In genomic region chr9:35523541-35523940, GRCm38 (mm10) we compare ENCODE assay signal across 8 mouse cellular contexts. TPM values are rescaled to one million over a fixed set of nuclear protein-coding genes. Genes with fewer than 3 reads are reported as not detected.
DNase-seq lines count a peak whose midpoint lies in the region; ATAC-seq lines count a peak whose summit lies in the region.

No protein-coding gene starts in this region.

- WGBS in forebrain, embryonic 13.5 days, result 6% methylated on average over 5 of the region's 5 CpGs
- WGBS in limb, embryonic 10.5 days, result 30% methylated on average over 5 of the region's 5 CpGs
- 17% methylated on average over 5 of the region's 5 CpGs for WGBS in neural tube, embryonic 15.5 days

- H3K4me3 ChIP-seq in forebrain, embryonic 13.5 days, result no peak overlapping the region
- no peak overlapping the region for H3K4me3 ChIP-seq in limb, embryonic 10.5 days
- H3K4me3 ChIP-seq in neural tube, embryonic 15.5 days (replicated peaks), result no peak overlapping the region

- peak overlapping the region; percentile 55 for H3K27ac ChIP-seq in forebrain, embryonic 13.5 days
- peak overlapping the region; percentile 54 for H3K27ac ChIP-seq in limb, embryonic 10.5 days
- H3K27ac ChIP-seq in neural tube, embryonic 15.5 days (replicated peaks), result peak overlapping the region; percentile 58

- no peaks in the 10 kb centered on the region for H3K36me3 ChIP-seq in forebrain, embryonic 13.5 days (ENCODE audit: poor library complexity, severe bottlenecking)
- H3K36me3 ChIP-seq in limb, embryonic 10.5 days, result no peaks in the 10 kb centered on the region
- H3K36me3 ChIP-seq in neural tube, embryonic 15.5 days, result no peaks in the 10 kb centered on the region

- H3K27me3 ChIP-seq in forebrain, embryonic 13.5 days, result no peaks in the 10 kb centered on the region; the same call in 1 of the 2 replicates
- H3K27me3 ChIP-seq in limb, embryonic 10.5 days (ENCODE audit: low read depth, poor library complexity, severe bottlenecking), result no peaks in the 10 kb centered on the region
- H3K27me3 ChIP-seq in neural tube, embryonic 15.5 days (replicated peaks), result no peaks in the 10 kb centered on the region

- ATAC-seq in forebrain, embryonic 13.5 days, result peak; percentile 93
- ATAC-seq in neural tube, embryonic 15.5 days (ENCODE audit: low FRiP score), result peak; percentile 78

- H3K4me2 ChIP-seq in forebrain, embryonic 13.5 days, result peak overlapping the region; percentile 28
- H3K4me2 ChIP-seq in neural tube, embryonic 15.5 days, result peak overlapping the region; percentile 20; the same call in 1 of the 2 replicates

- peak; percentile 79 for DNase-seq in Muller cell, postnatal 12 days (ENCODE audit: inconsistent ontology term)
- peak; percentile 25 for DNase-seq in cerebellum, adult 11 months
- DNase-seq in heart, postnatal 25 days (ENCODE audit: low spot score), result peak; percentile 53
- no peak for DNase-seq in limb, embryonic 10.5 days (ENCODE audit: low spot score)
- DNase-seq in kidney, postnatal 14 days, result no peak
- DNase-seq in c-Kit-positive CD71-positive TER-119-positive erythroid progenitor cells, embryonic 14.5 days (ENCODE audit: low spot score), result no peak

- H3K9me3 ChIP-seq in forebrain, embryonic 13.5 days (replicated peaks), result no peaks in the 10 kb centered on the region
- no peaks in the 10 kb centered on the region for H3K9me3 ChIP-seq in limb, embryonic 10.5 days (replicated peaks)
- no peaks in the 10 kb centered on the region for H3K9me3 ChIP-seq in neural tube, embryonic 15.5 days (replicated peaks)

- peaks cover 25% of the 10 kb centered on the region for H3K4me1 ChIP-seq in forebrain, embryonic 13.5 days
- H3K4me1 ChIP-seq in limb, embryonic 10.5 days, result peaks cover 42% of the 10 kb centered on the region
- peaks cover 12% of the 10 kb centered on the region for H3K4me1 ChIP-seq in neural tube, embryonic 15.5 days

- intact Hi-C loops in heart, postnatal 25 days (cut with DNase I), result loop anchor here (10.0 kb wide), 1 partner anchor 99 kb away; the partner anchor contains the start of gene Cdon

- no peak overlapping the region for H3K9ac ChIP-seq in forebrain, embryonic 13.5 days
- H3K9ac ChIP-seq in neural tube, embryonic 15.5 days (replicated peaks), result no peak overlapping the region

RNA-seq across cellular contexts. Expression of gene Gm1113, which starts 5.5 kb away (rescaled TPM):
- polyA plus RNA-seq in forebrain, embryonic 13.5 days (2015; fragmentation: Nextera tagmentation; extraction: Ambion mirVana), result not detected in 2 replicates
- total RNA-seq in heart, postnatal 25 days (2021), result not detected
- not detected in 2 replicates for polyA plus RNA-seq in limb, embryonic 10.5 days (2016; fragmentation: Nextera tagmentation; extraction: Ambion mirVana)
- not detected in 2 replicates for polyA plus RNA-seq in neural tube, embryonic 15.5 days (2015; fragmentation: Nextera tagmentation; extraction: Ambion mirVana)

RNA-seq across cellular contexts. Expression of gene Ddx25, which starts 34.8 kb away (rescaled TPM):
- polyA plus RNA-seq in forebrain, embryonic 13.5 days (2015; fragmentation: Nextera tagmentation; extraction: Ambion mirVana), result 13.2 and 14.9 TPM in 2 replicates
- not detected for total RNA-seq in heart, postnatal 25 days (2021)
- 4.9 and 6.0 TPM in 2 replicates for polyA plus RNA-seq in limb, embryonic 10.5 days (2016; fragmentation: Nextera tagmentation; extraction: Ambion mirVana)
- 25.6 and 30.2 TPM in 2 replicates for polyA plus RNA-seq in neural tube, embryonic 15.5 days (2015; fragmentation: Nextera tagmentation; extraction: Ambion mirVana)

RNA-seq across cellular contexts. Expression of gene Pus3, which starts 34.9 kb away (rescaled TPM):
- polyA plus RNA-seq in forebrain, embryonic 13.5 days (2015; fragmentation: Nextera tagmentation; extraction: Ambion mirVana), result 19.3 and 20.0 TPM in 2 replicates
- 1 to 10 TPM; 6.6 to 7.5 TPM for total RNA-seq in heart, postnatal 25 days (2021)
- 21.2 and 22.3 TPM in 2 replicates for polyA plus RNA-seq in limb, embryonic 10.5 days (2016; fragmentation: Nextera tagmentation; extraction: Ambion mirVana)
- 15.5 and 16.9 TPM in 2 replicates for polyA plus RNA-seq in neural tube, embryonic 15.5 days (2015; fragmentation: Nextera tagmentation; extraction: Ambion mirVana)

RNA-seq across cellular contexts. Expression of gene Pate2, which starts 46.5 kb away (rescaled TPM):
- 1.6 and 2.1 TPM in 2 replicates for polyA plus RNA-seq in forebrain, embryonic 13.5 days (2015; fragmentation: Nextera tagmentation; extraction: Ambion mirVana)
- not detected for total RNA-seq in heart, postnatal 25 days (2021)
- polyA plus RNA-seq in limb, embryonic 10.5 days (2016; fragmentation: Nextera tagmentation; extraction: Ambion mirVana), result 1.2 and 1.4 TPM in 2 replicates
- polyA plus RNA-seq in neural tube, embryonic 15.5 days (2015; fragmentation: Nextera tagmentation; extraction: Ambion mirVana), result 0.89 and 0.97 TPM in 2 replicates

RNA-seq across cellular contexts. Expression of gene Hyls1, which starts 46.7 kb away (rescaled TPM):
- polyA plus RNA-seq in forebrain, embryonic 13.5 days (2015; fragmentation: Nextera tagmentation; extraction: Ambion mirVana), result 29.0 and 29.7 TPM in 2 replicates
- total RNA-seq in heart, postnatal 25 days (2021), result 1 to 10 TPM; 2.2 to 2.6 TPM
- 19.5 and 22.4 TPM in 2 replicates for polyA plus RNA-seq in limb, embryonic 10.5 days (2016; fragmentation: Nextera tagmentation; extraction: Ambion mirVana)
- 15.0 and 15.7 TPM in 2 replicates for polyA plus RNA-seq in neural tube, embryonic 15.5 days (2015; fragmentation: Nextera tagmentation; extraction: Ambion mirVana)

Comparison
In these comparisons a context has a peak if more than half of its experiments do, and no peak if none do; other contexts are left out.
1. DNase-seq: peak in Muller cell, postnatal 12 days (single experiment), cerebellum, adult 11 months (single experiment) and heart, postnatal 25 days (single experiment); none in limb, embryonic 10.5 days (single experiment), kidney, postnatal 14 days (single experiment) and c-Kit-positive CD71-positive TER-119-positive erythroid progenitor cells, embryonic 14.5 days (single experiment).
2. Peak in every context shown above with its lines, with median percentiles within 50 percentile points of each other: H3K27ac ChIP-seq.